Mouse (Mus musculus) midbrain, embryonic 16.5 days (tissue): ENCODE measurements at regions not wholly inside any gene's neighbourhood (a gene's known extent, or its start where the extent isn't known, plus 50 kb on each side); places are given as distances from the start of the nearest gene placed in this dataset.
A peak's percentile ranks its signal among the peaks of the same experiment; 100 is the strongest.

Source experiments
- ATAC-seq: fragments of 200-750 bp; cut with Nextera tagmentation; 2 replicates; pipeline ENCODE4 v1.8.0; 2017; ENCODE audit warnings: moderate TSS enrichment
- H3K27ac ChIP-seq: fragments of 300-500 bp; sonication (generic); 2 replicates; pipeline ENCODE4 v1.5.1; 2014; ENCODE audit warnings: mild to moderate bottlenecking, low read length, mixed read lengths
- H3K27me3 ChIP-seq: fragments of 300-500 bp; sonication (generic); 2 replicates; pipeline ENCODE4 v1.6.1; 2014; ENCODE audit warnings: low read depth, low read length, mixed read lengths; ENCODE audit not compliant: control insufficient read depth, insufficient read depth
- H3K36me3 ChIP-seq: fragments of 300-500 bp; sonication (generic); 2 replicates; pipeline ENCODE4 v1.6.1; 2014; ENCODE audit warnings: mild to moderate bottlenecking, low read length, moderate library complexity, mixed read lengths; ENCODE audit not compliant: control insufficient read depth, insufficient read depth
- H3K4me1 ChIP-seq: fragments of 300-500 bp; sonication (generic); 2 replicates; pipeline ENCODE4 v1.6.1; 2014; ENCODE audit warnings: mild to moderate bottlenecking, low read length, mixed read lengths; ENCODE audit not compliant: control insufficient read depth, insufficient read depth
- H3K4me2 ChIP-seq: fragments of 300-500 bp; sonication (generic); 2 replicates; pipeline ENCODE4 v1.6.1; 2014; ENCODE audit warnings: mild to moderate bottlenecking, low read length, mixed read lengths
- H3K4me3 ChIP-seq: fragments of 300-500 bp; sonication (generic); 2 replicates; pipeline ENCODE4 v1.5.1; 2014; ENCODE audit warnings: low read depth, mild to moderate bottlenecking, low read length, moderate library complexity, mixed read lengths
- H3K9ac ChIP-seq: fragments of 300-500 bp; sonication (generic); 2 replicates; pipeline ENCODE4 v1.6.1; 2014; ENCODE audit warnings: low read depth, low read length, mixed read lengths
- H3K9me3 ChIP-seq: fragments of 300-500 bp; sonication (generic); replicated peaks from 2 replicates; pipeline ENCODE4 v1.6.1; 2014; ENCODE audit warnings: mild to moderate bottlenecking, low read length, mixed read lengths; ENCODE audit not compliant: control insufficient read depth, poor library complexity, severe bottlenecking
- WGBS: fragments of 180-500 bp; shearing (Covaris S2); extraction: QIAGEN DNeasy Blood & Tissue Kit; methylation state at CpG from one replicate; pipeline ENCODE4 v1.1.7; 2014; 5-methylcytosine and 5-hydroxymethylcytosine counted together

GRCm38 (mm10) chr13:69260972-69261371 lies 261.6 kb upstream of the Adcy2 start:
- peak; percentile 75 for ATAC-seq
- Histone ChIP-seq H3K4me1 (no peaks in the 10 kb centered on the region), H3K9me3 (0 out of 2 replicates have a peak, but pooled peaks cover 4% of the 10 kb centered on the region), H3K27ac (no peak overlapping the region), H3K36me3 (no peaks in the 10 kb centered on the region), H3K27me3 (no peaks in the 10 kb centered on the region), H3K4me3 (no peak overlapping the region), H3K9ac (no peak overlapping the region), H3K4me2 (no peak overlapping the region)
- 55% methylated on average over 4 of the region's 4 CpGs for WGBS

GRCm38 (mm10) chr13:69263722-69264121 lies 264.4 kb upstream of the Adcy2 start:
- no peaks in the 10 kb centered on the region for H3K4me1 ChIP-seq
- H3K27me3 ChIP-seq = no peaks in the 10 kb centered on the region
- no peak overlapping the region for H3K4me3 ChIP-seq
- no peak overlapping the region for H3K4me2 ChIP-seq
- no peak overlapping the region for H3K27ac ChIP-seq
- H3K9me3 ChIP-seq = no peaks in the 10 kb centered on the region
- 83% methylated on average over 3 of the region's 3 CpGs for WGBS
- no peak overlapping the region for H3K9ac ChIP-seq
- H3K36me3 ChIP-seq = no peaks in the 10 kb centered on the region
- no peak for ATAC-seq

- H3K4me1 ChIP-seq = no peaks in the 10 kb centered on the region
- WGBS = 96% methylated on average over 1 of the region's 1 CpGs
- ATAC-seq = no peak
Observed at GRCm38 (mm10) chr13:69266071-69266470, 266.7 kb upstream of the Adcy2 start.

GRCm38 (mm10) chr13:69272506-69272905 lies 261.0 kb upstream of the Nsun2 start:
- H3K4me3 ChIP-seq = no peak overlapping the region
- H3K9me3 ChIP-seq = no peaks in the 10 kb centered on the region
- H3K27me3 ChIP-seq = no peaks in the 10 kb centered on the region
- no peak overlapping the region for H3K9ac ChIP-seq
- ATAC-seq = no peak
- H3K27ac ChIP-seq = no peak overlapping the region
- H3K4me1 ChIP-seq = 0 out of 2 replicates have a peak, but pooled peaks cover 2% of the 10 kb centered on the region
- no peaks in the 10 kb centered on the region for H3K36me3 ChIP-seq
- 51% methylated on average over 3 of the region's 3 CpGs for WGBS
- no peak overlapping the region for H3K4me2 ChIP-seq

More at GRCm38 (mm10) chr13:69266071-69266470, 266.7 kb upstream of the Adcy2 start:
- Histone ChIP-seq H3K27ac (no peak overlapping the region), H3K27me3 (no peaks in the 10 kb centered on the region), H3K36me3 (no peaks in the 10 kb centered on the region), H3K4me2 (no peak overlapping the region), H3K9ac (no peak overlapping the region), H3K4me3 (no peak overlapping the region), H3K9me3 (no peaks in the 10 kb centered on the region)

GRCm38 (mm10) chr13:69279647-69280046 lies 253.9 kb upstream of the Nsun2 start:
- Histone ChIP-seq H3K4me2 (no peak overlapping the region), H3K27ac (no peak overlapping the region), H3K9ac (no peak overlapping the region), H3K36me3 (no peaks in the 10 kb centered on the region), H3K9me3 (no peaks in the 10 kb centered on the region), H3K4me3 (no peak overlapping the region), H3K27me3 (no peaks in the 10 kb centered on the region), H3K4me1 (no peaks in the 10 kb centered on the region)
- ATAC-seq = no peak
- WGBS = 80% methylated on average over 8 of the region's 8 CpGs

- H3K36me3 ChIP-seq = no peaks in the 10 kb centered on the region
- no peak for ATAC-seq
- H3K27me3 ChIP-seq = no peaks in the 10 kb centered on the region
- 100% methylated on average over 1 of the region's 1 CpGs for WGBS
- no peak overlapping the region for H3K27ac ChIP-seq
- no peak overlapping the region for H3K9ac ChIP-seq
- no peak overlapping the region for H3K4me3 ChIP-seq
- no peaks in the 10 kb centered on the region for H3K4me1 ChIP-seq
- H3K9me3 ChIP-seq = peaks cover 5% of the 10 kb centered on the region
- H3K4me2 ChIP-seq = no peak overlapping the region
Observed at GRCm38 (mm10) chr13:69294483-69294882, 239.1 kb upstream of the Nsun2 start.

GRCm38 (mm10) chr13:69303316-69303715 lies 230.2 kb upstream of the Nsun2 start:
- Histone ChIP-seq H3K36me3 (no peaks in the 10 kb centered on the region), H3K27me3 (no peaks in the 10 kb centered on the region), H3K4me1 (no peaks in the 10 kb centered on the region), H3K4me3 (no peak overlapping the region), H3K9ac (no peak overlapping the region), H3K4me2 (no peak overlapping the region), H3K9me3 (no peaks in the 10 kb centered on the region), H3K27ac (no peak overlapping the region)
- no peak for ATAC-seq
- WGBS = 87% methylated on average over 2 of the region's 2 CpGs

GRCm38 (mm10) chr13:69330412-69331000 lies 203.0 kb upstream of the Nsun2 start:
- Histone ChIP-seq H3K4me2 (no peak overlapping the region), H3K9ac (no peak overlapping the region), H3K9me3 (no peaks in the 10 kb centered on the region), H3K27ac (no peak overlapping the region), H3K36me3 (no peaks in the 10 kb centered on the region), H3K4me1 (0 out of 2 replicates have a peak, but pooled peaks cover 3% of the 10 kb centered on the region), H3K27me3 (no peaks in the 10 kb centered on the region), H3K4me3 (no peak overlapping the region)
- ATAC-seq = no peak
- whole genome bisulfite sequencing = 83% methylated on average over 8 of the region's 8 CpGs

GRCm38 (mm10) chr13:69331537-69332435 lies 201.8 kb upstream of the Nsun2 start:
- Histone ChIP-seq H3K27ac (no peak overlapping the region), H3K4me3 (no peak overlapping the region), H3K9me3 (no peaks in the 10 kb centered on the region), H3K4me1 (0 out of 2 replicates have a peak, but pooled peaks cover 3% of the 10 kb centered on the region), H3K9ac (no peak overlapping the region), H3K27me3 (no peaks in the 10 kb centered on the region), H3K4me2 (no peak overlapping the region), H3K36me3 (no peaks in the 10 kb centered on the region)
- WGBS = 65% methylated on average over 19 of the region's 19 CpGs
- peak; percentile 74 for ATAC-seq
